Mouse (Mus musculus) spleen, adult 2 months (tissue): ENCODE measurements around the gene Lysmd4.

Experiments used
- CTCF ChIP-seq: fragments of 200-500 bp; IDR thresholded peaks from 2 replicates; pipeline ENCODE4 v1.5.1; 2011; ENCODE audit warnings: mild to moderate bottlenecking, inconsistent platforms; ENCODE audit not compliant: insufficient read depth, insufficient read length, insufficient replicate concordance; ENCODE audit errors: extremely low read depth
- POLR2A ChIP-seq: fragments of 200-500 bp; IDR thresholded peaks from 2 replicates; pipeline ENCODE4 v1.6.1; 2011; ENCODE audit warnings: low read depth, low read length, inconsistent platforms

- TF ChIP-seq POLR2A (no peak), CTCF (no peak)
Measured at GRCm38 (mm10) chr7:67203625-67204024, 18.7 kb upstream of the Lysmd4 start.
